Mouse (Mus musculus) liver, embryonic 14.5 days (tissue): ENCODE data around the gene Wdr74. TPM values are rescaled to one million over a fixed set of nuclear protein-coding genes. Genes with fewer than 3 reads are reported as not detected.

Experiments
- ATAC-seq: fragments of 200-750 bp; cut with Nextera tagmentation; 2 replicates; pipeline ENCODE4 v1.8.0; 2017; ENCODE audit warnings: moderate number of reproducible peaks, mild to moderate bottlenecking, moderate library complexity; ENCODE audit not compliant: insufficient read depth
- DNase-seq, 3 experiments: peaks; one replicate each; pipeline ENCODE4 v3.0.0-alpha.2; 2012 to 2013; ENCODE audit warnings: low read depth in 3 of 3, low spot score in 3 of 3
- H3K27ac ChIP-seq: fragments of 300-500 bp; sonication (generic); 2 replicates; pipeline ENCODE4 v1.5.1; 2014; ENCODE audit warnings: moderate library complexity, mild to moderate bottlenecking, control low read depth, inconsistent platforms
- H3K27me3 ChIP-seq: fragments of 300-500 bp; sonication (generic); 2 replicates; pipeline ENCODE4 v1.6.1; 2014; ENCODE audit warnings: mild to moderate bottlenecking, low read length, moderate library complexity; ENCODE audit not compliant: control insufficient read depth, insufficient read depth
- H3K36me3 ChIP-seq: fragments of 300-500 bp; sonication (generic); replicated peaks from 2 replicates; pipeline ENCODE4 v1.6.1; 2014; ENCODE audit warnings: low read depth; ENCODE audit not compliant: control insufficient read depth, insufficient read depth
- H3K4me1 ChIP-seq, 2 experiments: fragments of 200-500 bp in 1 of 2; fragments of 300-500 bp in 1 of 2; sonication (generic) in 1 of 2; replicated peaks; 2 replicates each; pipeline ENCODE4 v1.6.1; 2012 to 2014; ENCODE audit warnings: antibody characterized with exemption in 1 of 2, inconsistent platforms in 1 of 2, low read length in 1 of 2; ENCODE audit not compliant: control insufficient read depth in 2 of 2, insufficient read depth in 2 of 2
- H3K4me2 ChIP-seq: fragments of 300-500 bp; sonication (generic); 2 replicates; pipeline ENCODE4 v1.6.1; 2014; ENCODE audit warnings: low read depth, mild to moderate bottlenecking, control low read depth, moderate library complexity
- H3K4me3 ChIP-seq, 2 experiments: fragments of 200-500 bp in 1 of 2; fragments of 300-500 bp in 1 of 2; sonication (generic) in 1 of 2; 2 replicates each; pipeline ENCODE4 v1.5.1; 2012 to 2014; ENCODE audit warnings: low read depth in 2 of 2, low read length in 2 of 2, mild to moderate bottlenecking in 2 of 2, control low read depth in 1 of 2, inconsistent platforms in 1 of 2, moderate library complexity in 1 of 2; ENCODE audit not compliant: insufficient read depth in 1 of 2
- H3K9ac ChIP-seq: fragments of 300-500 bp; sonication (generic); replicated peaks from 2 replicates; pipeline ENCODE4 v1.6.1; 2014; ENCODE audit warnings: mild to moderate bottlenecking, control low read depth, moderate library complexity
- H3K9me3 ChIP-seq: fragments of 300-500 bp; sonication (generic); 2 replicates; pipeline ENCODE4 v1.6.1; 2016; ENCODE audit warnings: low read length, mixed read lengths; ENCODE audit not compliant: control insufficient read depth
- CTCF ChIP-seq: IDR thresholded peaks from 2 replicates; pipeline ENCODE4 v1.5.1; 2016; ENCODE audit warnings: antibody characterized with exemption, low read depth, control low read depth
- EP300 ChIP-seq: IDR thresholded peaks from 2 replicates; pipeline ENCODE4 v1.6.1; 2016; ENCODE audit warnings: antibody characterized with exemption, low read depth
- WGBS: fragments of 180-500 bp; shearing (Covaris S2); extraction: QIAGEN DNeasy Blood & Tissue Kit; methylation state at CpG from one replicate; pipeline ENCODE4 v1.1.7; 2014; ENCODE audit not compliant: insufficient replicate concordance; 5-methylcytosine and 5-hydroxymethylcytosine counted together
- polyA plus RNA-seq, 2 experiments: library from polyadenylated mRNA; depleted of rRNA in 1 of 2; stranded (reverse) in 1 of 2; unstranded in 1 of 2; fragments of >200 nt; fragmentation: Nextera tagmentation in 1 of 2; extraction: Ambion mirVana in 1 of 2; gene quantifications; 2 replicates each; pipeline versions ENCODE4 v1.2.1 to v1.2.3; 2012 to 2014

Wdr74 gene
- polyA plus RNA-seq, 2 experiments: 34.1 to 51.6 TPM

- Histone ChIP-seq H3K4me3 (peak overlapping the region in 1 of 2 experiments; percentile 92; a peak in 2 of 4 replicates), H3K9ac (peak overlapping the region; percentile 97), H3K4me2 (peak overlapping the region; percentile 95), H3K27ac (peak overlapping the region; percentile 27), H3K4me1 (peaks cover 14 to 18% of the 10 kb centered on the region in 2 experiments), H3K9me3 (no peaks in the 10 kb centered on the region), H3K36me3 (peaks cover 27% of the 10 kb centered on the region), H3K27me3 (no peaks in the 10 kb centered on the region)
- TF ChIP-seq CTCF: no peak
- TF ChIP-seq EP300: no peak
- ATAC-seq (no peak), DNase-seq (no peak)
- WGBS: 26% methylated on average over 2 of the region's 2 CpGs
Measured at GRCm38 (mm10) chr19:8758899-8759298, 23.3 kb downstream of the Wdr74 start.

DNA sequence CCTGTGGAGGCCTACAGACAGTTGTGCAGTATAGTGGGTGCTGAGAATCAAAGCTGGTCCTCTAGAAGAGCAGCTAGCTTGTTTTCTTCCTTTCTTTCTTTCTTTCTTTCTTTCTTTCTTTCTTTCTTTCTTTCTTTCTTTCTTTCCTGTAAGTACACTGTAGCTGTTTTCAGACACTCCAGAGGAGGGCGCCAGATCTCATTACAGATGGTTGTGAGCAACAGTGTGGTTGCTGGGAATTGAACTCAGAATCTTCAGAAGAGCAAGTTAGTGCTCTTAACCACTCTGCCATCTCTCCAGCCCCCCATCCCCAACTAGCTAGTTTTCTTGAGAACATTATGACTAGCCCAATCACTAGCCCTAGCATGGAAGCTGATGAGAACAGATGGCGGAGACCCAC lies 25.1 kb downstream of the Wdr74 start:
- Histone ChIP-seq H3K4me2 (no peak overlapping the region), H3K36me3 (peaks cover 36% of the 10 kb centered on the region), H3K4me1 (peaks cover 13 to 15% of the 10 kb centered on the region in 2 experiments), H3K9ac (no peak overlapping the region), H3K9me3 (no peaks in the 10 kb centered on the region; the same call in 1 of the 2 replicates), H3K27ac (no peak overlapping the region), H3K4me3 (no peak overlapping the region), H3K27me3 (no peaks in the 10 kb centered on the region)
- TF ChIP-seq CTCF: peak; percentile 32; the same call in 1 of the 2 replicates
- TF ChIP-seq EP300: no peak
- DNase-seq: no peak
- ATAC-seq: no peak
- WGBS: 77% methylated on average over 2 of the region's 2 CpGs

- ATAC-seq: no peak
- Histone ChIP-seq H3K4me2 (no peak overlapping the region), H3K9me3 (no peaks in the 10 kb centered on the region; the same call in 1 of the 2 replicates), H3K4me1 (peaks cover 7 to 8% of the 10 kb centered on the region in 2 experiments), H3K27me3 (no peaks in the 10 kb centered on the region), H3K36me3 (peaks cover 62% of the 10 kb centered on the region), H3K9ac (no peak overlapping the region), H3K4me3 (no peak overlapping the region), H3K27ac (no peak overlapping the region)
- WGBS: 82% methylated on average over 4 of the region's 4 CpGs
- DNase-seq: no peak
- no peak for TF ChIP-seq EP300
Measured at GRCm38 (mm10) chr19:8763276-8763675, 27.6 kb downstream of the Wdr74 start.

- Histone ChIP-seq H3K4me1 (peaks cover 4 to 5% of the 10 kb centered on the region in 2 experiments; a peak in 3 of 4 replicates), H3K4me2 (no peak overlapping the region), H3K9me3 (no peaks in the 10 kb centered on the region; the same call in 1 of the 2 replicates), H3K27me3 (no peaks in the 10 kb centered on the region), H3K36me3 (peaks cover 84% of the 10 kb centered on the region), H3K27ac (no peak overlapping the region), H3K9ac (no peak overlapping the region), H3K4me3 (no peak overlapping the region)
- DNase-seq: no peak
- no peak for ATAC-seq
- WGBS: 85% methylated on average over 9 of the region's 9 CpGs
- TF ChIP-seq CTCF (no peak), EP300 (no peak)
Measured at GRCm38 (mm10) chr19:8765562-8765961, 29.9 kb downstream of the Wdr74 start.

GRCm38 (mm10) chr19:8770567-8771270 lies 35.1 kb downstream of the Wdr74 start, which contains the start of gene Tmem223:
TSS of gene Tmem223 (plus strand) at chr19:8770996.
- Histone ChIP-seq H3K4me3 (peak within 1 kb of the TSS; percentile 89 to 94), H3K4me1 (peaks cover 24 to 28% of the 10 kb centered on the region in 2 experiments), H3K27me3 (no peaks in the 10 kb centered on the region), H3K9me3 (no peaks in the 10 kb centered on the region; the same call in 1 of the 2 replicates), H3K4me2 (peak within 1 kb of the TSS; percentile 92), H3K36me3 (peaks cover 67% of the 10 kb centered on the region), H3K27ac (peak within 1 kb of the TSS; percentile 80), H3K9ac (peak within 1 kb of the TSS; percentile 93)
- WGBS: 17% methylated on average over 29 of the region's 29 CpGs
- TF ChIP-seq EP300 (no peak), CTCF (peak; percentile 40)
- ATAC-seq (no peak), DNase-seq (peak in 1 of 3 experiments; percentile 50)
